Mouse (Mus musculus): ENCODE data around the gene Tlcd1. TPM values are rescaled to one million over a fixed set of nuclear protein-coding genes. Genes with fewer than 3 reads are reported as not detected.

The Tlcd1 gene
- polyA plus RNA-seq, 1 experiment from 2014 or later = 4.7 TPM

DNA sequence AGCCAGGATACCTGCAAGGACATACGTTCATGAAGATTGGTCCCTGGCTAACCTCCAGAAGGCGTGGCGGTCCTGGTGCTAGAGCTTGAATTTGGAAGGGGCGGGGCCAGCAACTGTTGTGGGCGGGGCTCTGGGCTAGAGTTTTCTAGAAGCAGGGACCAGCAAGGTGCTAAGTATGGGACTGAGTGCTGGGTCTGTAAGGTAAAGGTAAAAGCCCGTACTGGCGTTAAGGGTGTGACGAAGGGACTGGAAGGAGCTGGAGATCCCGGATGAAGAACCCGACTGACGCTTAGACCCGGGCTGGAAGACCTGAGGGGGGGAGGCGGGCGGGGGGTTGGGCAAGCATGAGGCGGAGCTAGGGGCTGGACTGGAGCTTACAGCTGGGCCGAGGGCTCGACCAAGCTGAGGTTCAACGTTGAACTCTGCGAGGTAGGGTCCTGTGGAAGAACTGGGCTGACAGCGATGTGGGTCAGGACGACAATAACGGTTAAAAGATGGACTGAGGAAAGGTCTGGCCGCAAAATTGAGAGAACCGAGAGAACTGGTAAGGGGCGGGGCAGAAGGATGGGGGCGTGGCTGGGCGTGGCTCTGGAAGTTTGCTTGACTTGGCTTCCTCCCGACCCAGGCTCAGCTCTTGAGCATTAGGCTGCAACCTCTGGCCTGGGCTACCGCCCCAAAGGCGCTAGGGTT is 18.0 kb downstream of the Tlcd1 start:
- Histone ChIP-seq H3K4me3 (peak overlapping the region; percentile 33), H3K4me2 (peak overlapping the region; percentile 55), H3K27me3 (no peaks in the 10 kb centered on the region), H3K36me3 (ENCODE audit: poor library complexity, severe bottlenecking) (peaks cover 33% of the 10 kb centered on the region), H3K9ac (peak overlapping the region; percentile 37; the same call in 1 of the 2 replicates), H3K4me1 (peaks cover 19% of the 10 kb centered on the region), H3K27ac (no peak overlapping the region), H3K9me3 (replicated peaks) (no peaks in the 10 kb centered on the region)
- peak; percentile 52; the same call in 1 of the 2 replicates for ATAC-seq
- 4% methylated on average over 30 of the region's 30 CpGs for WGBS

DNA sequence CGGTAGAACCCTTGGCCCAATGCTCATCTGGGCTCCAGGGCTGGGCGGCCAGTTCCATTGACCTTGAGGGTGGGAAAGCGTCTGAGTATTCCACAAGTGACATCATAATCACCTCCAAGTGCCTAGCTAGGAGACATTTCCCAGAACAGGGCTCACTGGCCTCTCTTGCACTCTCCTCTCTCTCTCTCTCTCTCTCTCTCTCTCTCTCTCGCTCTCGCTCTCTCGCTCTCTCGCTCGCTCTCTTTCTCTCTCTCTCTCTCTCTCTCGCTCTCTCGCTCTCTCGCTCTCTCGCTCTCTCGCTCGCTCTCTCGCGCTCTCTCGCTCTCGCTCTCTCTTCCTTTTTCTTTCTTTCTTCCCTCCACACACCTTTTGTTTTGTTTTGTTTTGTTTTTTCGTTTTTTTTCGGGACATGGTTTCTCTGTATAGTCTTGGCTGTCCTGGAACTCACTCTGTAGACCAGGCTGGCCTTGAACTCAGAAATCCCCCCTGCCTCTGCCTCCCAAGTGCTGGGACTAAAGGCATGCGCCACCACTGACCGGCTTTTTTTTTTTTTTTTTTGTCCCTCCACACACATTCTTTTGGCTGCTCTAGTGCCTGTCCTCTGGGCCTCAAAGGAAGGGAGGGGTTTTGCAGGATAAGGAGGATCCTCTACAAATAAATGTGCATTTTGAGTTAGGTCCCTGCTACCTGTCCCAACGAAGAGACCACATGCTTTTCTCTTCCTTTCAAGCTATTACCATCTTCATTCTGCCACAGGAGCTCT is 18.8 kb downstream of the Tlcd1 start:
- Histone ChIP-seq H3K9ac (0 out of 2 replicates have a peak overlapping the region, but pooled peaks have one; percentile 37), H3K4me1 (peaks cover 12% of the 10 kb centered on the region), H3K27me3 (no peaks in the 10 kb centered on the region), H3K9me3 (replicated peaks) (no peaks in the 10 kb centered on the region), H3K4me2 (peak overlapping the region; percentile 55), H3K4me3 (peak overlapping the region; percentile 33), H3K36me3 (ENCODE audit: poor library complexity, severe bottlenecking) (peaks cover 32% of the 10 kb centered on the region), H3K27ac (no peak overlapping the region)
- 54% methylated on average over 23 of the region's 23 CpGs for WGBS
- ATAC-seq = no peak

DNA sequence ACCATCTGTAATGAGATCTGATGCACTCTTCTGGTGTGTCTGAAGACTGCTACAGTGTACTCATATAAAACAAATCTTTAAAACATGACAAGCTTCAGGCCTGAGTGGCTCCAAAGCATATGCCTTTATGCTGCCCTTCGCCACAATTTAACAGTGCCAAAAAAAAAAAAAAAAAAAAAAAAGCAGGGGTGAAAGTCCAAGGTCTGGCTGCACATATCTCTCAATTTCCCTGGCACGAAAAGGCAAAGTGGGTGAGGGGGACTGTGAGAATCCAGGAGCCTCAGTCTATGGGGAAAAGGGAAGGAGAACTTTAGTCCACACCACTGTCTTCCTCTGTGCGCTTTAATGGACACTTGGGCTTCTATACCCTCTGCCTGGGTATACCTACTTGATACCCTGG is 25.9 kb downstream of the Tlcd1 start:
- Histone ChIP-seq H3K36me3 (ENCODE audit: poor library complexity, severe bottlenecking) (peaks cover 38% of the 10 kb centered on the region), H3K4me1 (no peaks in the 10 kb centered on the region), H3K9me3 (replicated peaks) (no peaks in the 10 kb centered on the region), H3K4me3 (no peak overlapping the region), H3K27me3 (no peaks in the 10 kb centered on the region), H3K4me2 (no peak overlapping the region), H3K27ac (no peak overlapping the region), H3K9ac (no peak overlapping the region)
- no peak for ATAC-seq
- 93% methylated on average over 3 of the region's 3 CpGs for WGBS

DNA sequence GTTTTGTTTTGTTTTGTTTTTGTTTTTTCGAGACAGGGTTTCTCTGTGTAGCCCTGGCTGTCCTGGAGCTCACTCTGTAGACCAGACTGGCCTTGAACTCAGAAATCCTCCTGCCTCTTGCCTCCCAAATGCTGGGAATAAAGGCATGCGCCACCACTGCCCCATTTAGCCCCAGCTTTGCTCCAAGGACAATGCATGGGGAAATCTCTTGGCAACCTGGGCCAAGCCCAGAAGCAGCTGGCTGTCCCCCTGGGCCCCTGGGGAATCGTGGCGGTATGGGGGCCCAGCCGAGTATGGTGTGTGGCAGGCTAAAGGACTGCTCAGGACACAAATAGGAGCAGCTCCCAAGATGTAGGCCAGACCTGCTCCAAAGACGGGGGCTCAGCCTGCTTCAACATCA is 27.8 kb downstream of the Tlcd1 start:
- Histone ChIP-seq H3K27ac (no peak overlapping the region), H3K4me3 (no peak overlapping the region), H3K9me3 (replicated peaks) (no peaks in the 10 kb centered on the region), H3K27me3 (no peaks in the 10 kb centered on the region), H3K9ac (0 out of 2 replicates have a peak overlapping the region, but pooled peaks have one; percentile 9), H3K36me3 (ENCODE audit: poor library complexity, severe bottlenecking) (peaks cover 57% of the 10 kb centered on the region), H3K4me2 (no peak overlapping the region), H3K4me1 (no peaks in the 10 kb centered on the region)
- 87% methylated on average over 6 of the region's 6 CpGs for WGBS
- no peak for ATAC-seq

DNA sequence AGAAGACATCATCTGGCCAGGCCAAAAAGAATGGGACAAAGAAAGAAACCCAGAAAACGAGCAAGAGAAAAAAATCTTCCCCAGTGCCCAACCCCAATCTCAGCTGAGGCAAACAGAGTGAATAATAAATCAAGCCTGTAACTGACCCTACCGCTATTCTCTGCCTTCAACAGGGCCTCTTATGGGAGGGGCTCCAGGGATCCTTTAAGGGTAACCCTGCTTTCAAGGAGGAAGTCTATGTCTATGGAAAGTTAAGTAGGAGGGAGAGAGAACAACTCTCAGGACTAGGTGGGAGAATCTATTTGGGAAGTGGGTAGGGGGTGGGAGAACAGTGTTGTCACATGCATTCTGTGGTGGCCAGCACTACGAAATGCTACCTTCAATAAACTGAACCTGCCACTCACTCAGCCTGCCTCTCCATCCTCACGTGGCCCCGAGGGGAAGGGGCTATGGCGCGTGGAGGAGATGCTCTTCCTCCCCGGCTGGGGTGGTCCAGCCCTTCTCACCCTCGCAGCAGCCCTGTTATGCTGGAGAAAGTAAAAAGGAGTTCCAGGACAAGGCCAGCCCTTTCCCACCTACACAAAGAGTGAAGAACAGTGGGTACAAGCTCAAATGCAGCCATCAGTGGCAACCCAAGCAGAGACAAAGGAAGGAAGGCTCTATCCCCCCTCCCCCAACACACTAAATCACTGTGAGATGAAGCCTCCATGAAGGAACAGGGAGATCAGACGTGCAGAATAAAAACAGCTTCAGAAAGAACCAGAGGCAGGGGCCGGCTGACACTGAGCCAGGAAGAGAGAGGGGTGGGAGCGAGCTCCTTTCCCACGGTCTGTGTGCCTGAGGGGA is 29.1 kb downstream of the Tlcd1 start:
- H3K4me3 ChIP-seq = no peak overlapping the region
- ATAC-seq = no peak

GRCm38 (mm10) chr11:78207190-78207589 is 30.7 kb downstream of the Tlcd1 start:
- ATAC-seq = no peak
- H3K27ac ChIP-seq = no peak overlapping the region; the same call in 1 of the 2 replicates
- H3K27me3 ChIP-seq = no peaks in the 10 kb centered on the region
- 93% methylated on average over 7 of the region's 7 CpGs for WGBS
- H3K4me2 ChIP-seq = no peak overlapping the region
- no peak overlapping the region for H3K9ac ChIP-seq
- H3K4me1 ChIP-seq = no peaks in the 10 kb centered on the region
- H3K4me3 ChIP-seq = no peak overlapping the region
- peaks cover 86% of the 10 kb centered on the region for H3K36me3 ChIP-seq (ENCODE audit: poor library complexity, severe bottlenecking)
- H3K9me3 ChIP-seq (replicated peaks) = no peaks in the 10 kb centered on the region

More for the DNA sequence above, 29.1 kb downstream of the Tlcd1 start:
- no peak overlapping the region for H3K9ac ChIP-seq
- no peaks in the 10 kb centered on the region for H3K27me3 ChIP-seq
- no peaks in the 10 kb centered on the region for H3K4me1 ChIP-seq
- no peaks in the 10 kb centered on the region for H3K9me3 ChIP-seq (replicated peaks)
- 72% methylated on average over 13 of the region's 13 CpGs for WGBS
- peaks cover 70% of the 10 kb centered on the region for H3K36me3 ChIP-seq (ENCODE audit: poor library complexity, severe bottlenecking)
- peak overlapping the region; percentile 48; the same call in 1 of the 2 replicates for H3K27ac ChIP-seq
- no peak overlapping the region for H3K4me2 ChIP-seq

DNA sequence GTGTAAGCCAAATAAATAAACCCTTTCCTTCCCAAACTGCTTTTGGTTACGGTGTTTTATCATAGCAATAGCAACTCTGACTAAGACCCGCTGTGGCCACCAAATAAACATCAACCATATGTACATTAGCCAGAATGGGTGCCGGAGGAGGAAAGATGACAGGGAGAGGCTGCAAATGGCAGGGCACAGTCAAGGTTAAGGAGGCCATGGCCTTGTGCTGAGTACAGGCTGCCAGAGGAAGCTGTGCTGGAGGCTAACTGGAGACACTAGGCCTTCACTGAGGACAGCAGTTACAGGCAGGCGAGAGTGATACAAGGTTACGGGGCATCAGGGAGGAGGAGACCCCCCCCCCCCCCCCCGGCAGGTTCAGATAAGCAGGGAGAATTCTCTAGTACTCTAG is 33.4 kb downstream of the Tlcd1 start:
- H3K4me3 ChIP-seq = no peak overlapping the region
- H3K4me1 ChIP-seq = no peaks in the 10 kb centered on the region
- no peaks in the 10 kb centered on the region for H3K27me3 ChIP-seq
- H3K27ac ChIP-seq = no peak overlapping the region
- no peak overlapping the region for H3K9ac ChIP-seq
- WGBS = 96% methylated on average over 6 of the region's 6 CpGs
- H3K9me3 ChIP-seq (replicated peaks) = no peaks in the 10 kb centered on the region
- H3K4me2 ChIP-seq = no peak overlapping the region
- no peak for ATAC-seq
- peaks cover 100% of the 10 kb centered on the region for H3K36me3 ChIP-seq (ENCODE audit: poor library complexity, severe bottlenecking)

GRCm38 (mm10) chr11:78210615-78211014 is 34.1 kb downstream of the Tlcd1 start:
- Histone ChIP-seq H3K27ac (no peak overlapping the region), H3K36me3 (ENCODE audit: poor library complexity, severe bottlenecking) (peaks cover 100% of the 10 kb centered on the region), H3K9ac (no peak overlapping the region), H3K4me2 (no peak overlapping the region), H3K27me3 (no peaks in the 10 kb centered on the region), H3K4me3 (no peak overlapping the region), H3K4me1 (no peaks in the 10 kb centered on the region), H3K9me3 (replicated peaks) (no peaks in the 10 kb centered on the region)
- no peak for ATAC-seq
- WGBS = 87% methylated on average over 7 of the region's 7 CpGs

- Histone ChIP-seq H3K36me3 (ENCODE audit: poor library complexity, severe bottlenecking) (peaks cover 100% of the 10 kb centered on the region), H3K27me3 (no peaks in the 10 kb centered on the region), H3K9me3 (replicated peaks) (no peaks in the 10 kb centered on the region), H3K4me1 (no peaks in the 10 kb centered on the region), H3K4me2 (no peak overlapping the region), H3K4me3 (no peak overlapping the region), H3K27ac (no peak overlapping the region), H3K9ac (no peak overlapping the region)
- ATAC-seq = no peak
- 94% methylated on average over 5 of the region's 5 CpGs for WGBS
Measured at GRCm38 (mm10) chr11:78211513-78211912, 35.0 kb downstream of the Tlcd1 start.

GRCm38 (mm10) chr11:78213086-78213817 is 36.7 kb downstream of the Tlcd1 start:
- H3K36me3 ChIP-seq (ENCODE audit: poor library complexity, severe bottlenecking) = peaks cover 99% of the 10 kb centered on the region
- 96% methylated on average over 14 of the region's 14 CpGs for WGBS
- no peak for ATAC-seq

DNA sequence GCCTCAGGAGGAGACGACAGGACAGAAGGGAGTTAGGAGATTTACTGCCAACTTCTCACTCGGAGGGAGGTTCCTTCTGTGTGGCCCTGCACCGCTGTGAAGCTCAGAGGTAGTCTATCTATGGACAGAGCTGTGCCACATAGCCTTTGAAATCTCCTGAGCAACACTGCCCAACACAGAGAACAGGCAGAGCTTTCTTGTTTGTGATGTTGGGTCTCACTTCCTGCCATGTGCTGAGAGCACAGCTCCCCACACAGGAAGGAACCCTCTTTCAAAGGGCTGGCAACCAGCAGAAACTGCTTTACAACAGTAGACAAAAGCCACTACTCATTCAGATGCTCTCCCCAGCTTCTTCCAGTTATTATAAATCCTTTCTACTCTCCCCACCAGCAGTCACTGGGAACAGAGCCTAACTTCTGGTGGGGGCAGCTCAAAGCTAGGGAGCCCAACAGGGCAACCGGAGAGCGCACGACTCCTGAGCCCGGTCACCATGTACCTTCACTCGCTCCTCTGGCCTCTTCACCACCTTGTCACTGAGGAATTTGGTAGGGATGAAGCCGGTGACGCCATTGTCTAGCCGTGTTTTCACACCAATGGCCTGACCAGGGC is 39.3 kb downstream of the Tlcd1 start:
- ATAC-seq = no peak
- Histone ChIP-seq H3K9ac (no peak overlapping the region), H3K4me1 (no peaks in the 10 kb centered on the region), H3K27ac (no peak overlapping the region), H3K4me3 (no peak overlapping the region), H3K9me3 (replicated peaks) (no peaks in the 10 kb centered on the region), H3K4me2 (no peak overlapping the region), H3K27me3 (no peaks in the 10 kb centered on the region), H3K36me3 (ENCODE audit: poor library complexity, severe bottlenecking) (peaks cover 98% of the 10 kb centered on the region)
- 92% methylated on average over 11 of the region's 11 CpGs for WGBS

More at GRCm38 (mm10) chr11:78213086-78213817, 36.7 kb downstream of the Tlcd1 start:
- Histone ChIP-seq H3K4me2 (no peak overlapping the region), H3K9me3 (replicated peaks) (no peaks in the 10 kb centered on the region), H3K27me3 (no peaks in the 10 kb centered on the region), H3K4me1 (no peaks in the 10 kb centered on the region), H3K27ac (no peak overlapping the region), H3K4me3 (no peak overlapping the region), H3K9ac (no peak overlapping the region)
